Comparison of ENCODE assay signal across 20 mouse cellular contexts in the genomic region with DNA sequence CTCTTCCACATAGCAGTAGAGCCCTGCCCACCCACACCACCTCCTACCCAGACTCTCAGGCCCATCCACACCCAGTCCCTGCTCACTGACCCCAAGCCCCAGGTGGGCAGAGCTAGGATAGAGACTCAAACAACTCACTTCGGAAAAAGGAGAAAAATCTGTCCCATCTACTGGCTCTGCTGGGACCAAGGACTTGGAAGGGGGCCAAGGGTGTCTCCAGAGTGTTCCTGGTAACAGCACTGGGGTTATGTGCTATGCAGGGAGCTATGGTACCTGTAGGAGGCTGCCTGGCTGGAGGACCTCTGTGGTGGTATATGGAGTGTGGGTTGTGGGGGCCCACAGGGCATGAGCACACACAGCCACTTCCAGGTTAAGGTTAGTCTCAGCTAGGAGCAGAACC.
"Had no signal": no experiment of that assay in that cellular context is flagged by ENCODE, and none has a peak within 500 bp of the region (broad histone marks: within the 10 kb centered on the region; RNA-seq: fewer than 3 reads in every experiment).

No protein-coding gene starts in this region.

- H3K4me3 ChIP-seq: kidney, embryonic 15.5 days; limb, embryonic 12.5 days; limb, embryonic 15.5 days; liver, embryonic 15.5 days; midbrain, embryonic 12.5 days; midbrain, embryonic 15.5 days; myocyte; neural tube, embryonic 13.5 days; stomach, embryonic 15.5 days had no signal

- H3K9me3 ChIP-seq: kidney, embryonic 15.5 days; limb, embryonic 12.5 days; limb, embryonic 15.5 days; liver, embryonic 15.5 days; midbrain, embryonic 12.5 days; midbrain, embryonic 15.5 days; neural tube, embryonic 13.5 days; stomach, embryonic 15.5 days had no signal

- ATAC-seq: midbrain, embryonic 15.5 days had no signal

- H3K9ac ChIP-seq: kidney, embryonic 15.5 days; limb, embryonic 12.5 days; limb, embryonic 15.5 days; liver, embryonic 15.5 days; midbrain, embryonic 12.5 days; midbrain, embryonic 15.5 days; neural tube, embryonic 13.5 days; stomach, embryonic 15.5 days had no signal

- H3K27ac ChIP-seq: kidney, embryonic 15.5 days; limb, embryonic 12.5 days; limb, embryonic 15.5 days; liver, embryonic 15.5 days; macrophage; midbrain, embryonic 12.5 days; midbrain, embryonic 15.5 days; neural tube, embryonic 13.5 days; stomach, embryonic 15.5 days had no signal

- DNase-seq: kidney, postnatal 10 days; kidney, postnatal 4 days; left cerebral cortex, postnatal 4 days; lung, adult 2 months; lung, postnatal 14 days; retina, postnatal 1 day; right cerebral cortex, postnatal 25 days; spleen, adult 18-20 months; thymus, postnatal 25 days had no signal

- H3K4me2 ChIP-seq: kidney, embryonic 15.5 days; limb, embryonic 12.5 days; limb, embryonic 15.5 days; liver, embryonic 11.5 days; liver, embryonic 15.5 days; midbrain, embryonic 12.5 days; midbrain, embryonic 15.5 days; neural tube, embryonic 13.5 days; stomach, embryonic 15.5 days had no signal

- H3K4me1 ChIP-seq: kidney, embryonic 15.5 days; limb, embryonic 12.5 days; limb, embryonic 15.5 days; liver, embryonic 15.5 days; midbrain, embryonic 12.5 days; midbrain, embryonic 15.5 days; neural tube, embryonic 13.5 days; stomach, embryonic 15.5 days had no signal

- H3K27me3 ChIP-seq: kidney, embryonic 15.5 days; limb, embryonic 12.5 days; limb, embryonic 15.5 days; liver, embryonic 15.5 days; midbrain, embryonic 12.5 days; midbrain, embryonic 15.5 days; neural tube, embryonic 13.5 days; stomach, embryonic 15.5 days had no signal
